Mouse (Mus musculus) midbrain, embryonic 11.5 days (tissue): ENCODE results near the gene Abcg1. TPM values are rescaled to one million over a fixed set of nuclear protein-coding genes. Genes with fewer than 3 reads are reported as not detected.
A peak's percentile ranks its signal among the peaks of the same experiment; 100 is the strongest.

ENCODE experiments used
- ATAC-seq: fragments of 200-750 bp; cut with Nextera tagmentation; 2 replicates; pipeline ENCODE4 v1.8.0; 2017; ENCODE audit warnings: moderate TSS enrichment, moderate library complexity; ENCODE audit not compliant: low FRiP score
- DNase-seq: peaks from one replicate; pipeline ENCODE4 v3.0.0; 2015; ENCODE audit warnings: low spot score; ENCODE audit errors: missing footprints
- H3K27ac ChIP-seq: fragments of 300-500 bp; sonication (generic); 2 replicates; pipeline ENCODE4 v1.5.1; 2014; ENCODE audit warnings: low read depth, low read length
- H3K27me3 ChIP-seq: fragments of 300-500 bp; sonication (generic); 2 replicates; pipeline ENCODE4 v1.6.1; 2014; ENCODE audit warnings: mild to moderate bottlenecking, low read length, moderate library complexity, mixed read lengths; ENCODE audit not compliant: control insufficient read depth, insufficient read depth
- H3K36me3 ChIP-seq: fragments of 300-500 bp; sonication (generic); 2 replicates; pipeline ENCODE4 v1.6.1; 2014; ENCODE audit warnings: mild to moderate bottlenecking, low read length, moderate library complexity, mixed read lengths; ENCODE audit not compliant: control insufficient read depth, insufficient read depth
- H3K4me1 ChIP-seq: fragments of 300-500 bp; sonication (generic); 2 replicates; pipeline ENCODE4 v1.6.1; 2014; ENCODE audit warnings: low read length; ENCODE audit not compliant: control insufficient read depth, insufficient read depth
- H3K4me2 ChIP-seq: fragments of 300-500 bp; sonication (generic); 2 replicates; pipeline ENCODE4 v1.6.1; 2014; ENCODE audit warnings: mild to moderate bottlenecking, moderate library complexity
- H3K4me3 ChIP-seq: fragments of 300-500 bp; sonication (generic); 2 replicates; pipeline ENCODE4 v1.5.1; 2014; ENCODE audit warnings: low read depth, low read length
- H3K9ac ChIP-seq: fragments of 300-500 bp; sonication (generic); 2 replicates; pipeline ENCODE4 v1.6.1; 2014; ENCODE audit warnings: low read length
- H3K9me3 ChIP-seq: fragments of 300-500 bp; sonication (generic); 2 replicates; pipeline ENCODE4 v1.6.1; 2016; ENCODE audit warnings: low read length; ENCODE audit not compliant: control insufficient read depth
- WGBS: fragments of 180-500 bp; shearing (Covaris S2); extraction: QIAGEN DNeasy Blood & Tissue Kit; methylation state at CpG from one replicate; pipeline ENCODE4 v1.1.7; 2014; 5-methylcytosine and 5-hydroxymethylcytosine counted together
- polyA plus RNA-seq: library from polyadenylated mRNA; unstranded; fragments of >200 nt; fragmentation: Nextera tagmentation; extraction: Ambion mirVana; gene quantifications from 2 replicates; pipeline ENCODE4 v1.2.1, GENCODE M21; 2014

Gene Abcg1
- polyA plus RNA-seq, 1 experiment from 2014 or later, result 10.4 TPM

GRCm38 (mm10) chr17:31128708-31129318 lies 71.3 kb downstream of the Abcg1 start:
- Histone ChIP-seq H3K27me3 (no peaks in the 10 kb centered on the region), H3K9ac (no peak overlapping the region), H3K4me1 (peaks cover 5% of the 10 kb centered on the region; the same call in 1 of the 2 replicates), H3K4me2 (no peak overlapping the region), H3K36me3 (no peaks in the 10 kb centered on the region; the same call in 1 of the 2 replicates), H3K27ac (no peak overlapping the region), H3K4me3 (no peak overlapping the region), H3K9me3 (no peaks in the 10 kb centered on the region)
- ATAC-seq (no peak), DNase-seq (no peak)
- WGBS, result 86% methylated on average over 9 of the region's 9 CpGs

GRCm38 (mm10) chr17:31129452-31129851 lies 72.0 kb downstream of the Abcg1 start, which contains the start of gene Tff3:
Gene Tff3, minus strand, starts transcription at chr17:31129646.
- H3K4me3 ChIP-seq, result no peak within 1 kb of the TSS
- no peak within 1 kb of the TSS for H3K4me2 ChIP-seq
- no peaks in the 10 kb centered on the region for H3K27me3 ChIP-seq
- H3K36me3 ChIP-seq, result no peaks in the 10 kb centered on the region; the same call in 1 of the 2 replicates
- H3K4me1 ChIP-seq, result peaks cover 5% of the 10 kb centered on the region; the same call in 1 of the 2 replicates
- no peaks in the 10 kb centered on the region for H3K9me3 ChIP-seq
- ATAC-seq (peak; percentile 59; the same call in 1 of the 2 replicates), DNase-seq (no peak)
- H3K27ac ChIP-seq, result no peak within 1 kb of the TSS
- H3K9ac ChIP-seq, result no peak within 1 kb of the TSS
- 20% methylated on average over 2 of the region's 2 CpGs for WGBS

GRCm38 (mm10) chr17:31131269-31131821 lies 73.9 kb downstream of the Abcg1 start:
- no peak overlapping the region for H3K4me3 ChIP-seq
- H3K4me2 ChIP-seq, result no peak overlapping the region
- H3K4me1 ChIP-seq, result peaks cover 5% of the 10 kb centered on the region; the same call in 1 of the 2 replicates
- H3K36me3 ChIP-seq, result no peaks in the 10 kb centered on the region; the same call in 1 of the 2 replicates
- H3K27me3 ChIP-seq, result no peaks in the 10 kb centered on the region
- H3K9ac ChIP-seq, result no peak overlapping the region
- DNase-seq, result no peak
- no peaks in the 10 kb centered on the region for H3K9me3 ChIP-seq
- WGBS, result 90% methylated on average over 10 of the region's 10 CpGs
- ATAC-seq, result no peak
- no peak overlapping the region for H3K27ac ChIP-seq

- ATAC-seq (no peak), DNase-seq (no peak)
- no peaks in the 10 kb centered on the region for H3K36me3 ChIP-seq
- no peak overlapping the region for H3K4me3 ChIP-seq
- H3K4me1 ChIP-seq, result peaks cover 5% of the 10 kb centered on the region; the same call in 1 of the 2 replicates
- no peak overlapping the region for H3K9ac ChIP-seq
- H3K9me3 ChIP-seq, result no peaks in the 10 kb centered on the region
- no peak overlapping the region for H3K27ac ChIP-seq
- no peaks in the 10 kb centered on the region for H3K27me3 ChIP-seq
- H3K4me2 ChIP-seq, result no peak overlapping the region
- 86% methylated on average over 15 of the region's 15 CpGs for WGBS
These were observed 76.3 kb downstream of the Abcg1 start for GRCm38 (mm10) chr17:31133776-31134175.

- H3K27ac ChIP-seq, result no peak overlapping the region
- H3K9ac ChIP-seq, result no peak overlapping the region
- no peak for DNase-seq
- H3K9me3 ChIP-seq, result no peaks in the 10 kb centered on the region
- no peak overlapping the region for H3K4me3 ChIP-seq
- WGBS, result 81% methylated on average over 6 of the region's 6 CpGs
- H3K4me1 ChIP-seq, result no peaks in the 10 kb centered on the region
- no peak for ATAC-seq
- no peak overlapping the region for H3K4me2 ChIP-seq
- no peaks in the 10 kb centered on the region for H3K36me3 ChIP-seq
- no peaks in the 10 kb centered on the region for H3K27me3 ChIP-seq
These were observed 77.4 kb downstream of the Abcg1 start for GRCm38 (mm10) chr17:31134913-31135312.

- WGBS, result 65% methylated on average over 3 of the region's 3 CpGs
- ATAC-seq, result no peak
- Histone ChIP-seq H3K36me3 (no peaks in the 10 kb centered on the region), H3K4me2 (no peak overlapping the region), H3K9ac (no peak overlapping the region), H3K27ac (no peak overlapping the region), H3K4me1 (no peaks in the 10 kb centered on the region), H3K9me3 (no peaks in the 10 kb centered on the region), H3K27me3 (no peaks in the 10 kb centered on the region), H3K4me3 (no peak overlapping the region)
- no peak for DNase-seq
These were observed 78.8 kb downstream of the Abcg1 start for GRCm38 (mm10) chr17:31136291-31136690.

GRCm38 (mm10) chr17:31136821-31137220 lies 79.3 kb downstream of the Abcg1 start:
- no peak for ATAC-seq
- Histone ChIP-seq H3K9me3 (no peaks in the 10 kb centered on the region), H3K9ac (no peak overlapping the region), H3K4me2 (no peak overlapping the region), H3K36me3 (no peaks in the 10 kb centered on the region), H3K27ac (no peak overlapping the region), H3K4me1 (no peaks in the 10 kb centered on the region), H3K27me3 (no peaks in the 10 kb centered on the region), H3K4me3 (no peak overlapping the region)
- WGBS, result 96% methylated on average over 1 of the region's 1 CpGs
- no peak for DNase-seq

- H3K27ac ChIP-seq, result no peak overlapping the region
- no peaks in the 10 kb centered on the region for H3K9me3 ChIP-seq
- no peaks in the 10 kb centered on the region for H3K36me3 ChIP-seq
- ATAC-seq (no peak), DNase-seq (no peak)
- H3K4me3 ChIP-seq, result no peak overlapping the region
- no peaks in the 10 kb centered on the region for H3K27me3 ChIP-seq
- H3K9ac ChIP-seq, result no peak overlapping the region
- H3K4me1 ChIP-seq, result no peaks in the 10 kb centered on the region
- WGBS, result 15% methylated on average over 5 of the region's 5 CpGs
- H3K4me2 ChIP-seq, result no peak overlapping the region
These were observed 80.9 kb downstream of the Abcg1 start for GRCm38 (mm10) chr17:31138398-31138797.

- Histone ChIP-seq H3K9me3 (no peaks in the 10 kb centered on the region), H3K27ac (no peak overlapping the region), H3K4me3 (no peak overlapping the region), H3K36me3 (no peaks in the 10 kb centered on the region), H3K4me2 (no peak overlapping the region), H3K27me3 (no peaks in the 10 kb centered on the region), H3K4me1 (no peaks in the 10 kb centered on the region), H3K9ac (no peak overlapping the region)
- no peak for ATAC-seq
- WGBS, result 93% methylated on average over 7 of the region's 7 CpGs
- DNase-seq, result no peak
These were observed 84.6 kb downstream of the Abcg1 start for GRCm38 (mm10) chr17:31142116-31142515.
